Mouse (Mus musculus): ENCODE results near the gene Tiam2.

- TF ChIP-seq POLR2A (IDR thresholded peaks at IDR 0.05; ENCODE audit: low read depth, low read length) = no peak
- TF ChIP-seq CTCF (IDR thresholded peaks at IDR 0.05; ENCODE audit: borderline replicate concordance, insufficient read depth, low read length) = no peak
These were observed 24.0 kb downstream of the Tiam2 start for GRCm38 (mm10) chr17:3350405-3350804.

Data from embryonic fibroblast, embryonic 13.5 days (primary cell).